Mouse (Mus musculus) Patski (cell line): ENCODE measurements at regions not wholly inside any gene's neighbourhood (a gene's known extent, or its start where the extent isn't known, plus 50 kb on each side); places are given as distances from the start of the nearest gene placed in this dataset.
A peak's percentile ranks its signal among the peaks of the same experiment; 100 is the strongest.

ENCODE experiments used
- ATAC-seq: fragments of 100-300 bp; one replicate; pipeline ENCODE4 v1.8.0; 2021
- CTCF ChIA-PET: fragments of 350-600 bp; sonication (Branson Sonifier 250); formaldehyde crosslinking; loops from one replicate; lab custom pipeline; 2022; ENCODE audit warnings: inconsistent platforms; lab: Charles Lee
- POLR2A ChIA-PET: fragments of 350-600 bp; sonication (Branson Sonifier 250); formaldehyde crosslinking; loops from one replicate; lab custom pipeline; 2022; ENCODE audit warnings: antibody characterized with exemption, inconsistent platforms; lab: Charles Lee
- DNase-seq: peaks from one replicate; pipeline ENCODE4 v3.0.0-alpha.2; 2011; ENCODE audit warnings: low read depth, low spot score
- H3K27me3 ChIP-seq: fragments of 371-371 bp; one replicate; pipeline ENCODE4 v1.5.1; 2021
- CTCF ChIP-seq: fragments of 100-300 bp; IDR thresholded peaks from one replicate; pipeline ENCODE4 v1.5.1; 2021
- in situ Hi-C: fragments of 300-500 bp; cut with MboI; formaldehyde crosslinking; loops from 3 replicates; pipeline ENCODE4 v1.11.1; 2018; ENCODE audit warnings: low pct_unique_long_range_greater_than_20kb, mixed read lengths

GRCm38 (mm10) chr8:115806579-115806978, 99.0 kb upstream of the Maf start:
- no peak for TF ChIP-seq CTCF
- POLR2A ChIA-PET, result no interaction called here
- in situ Hi-C loops, result no loop called here
- no peak for ATAC-seq
- CTCF ChIA-PET, result interaction anchor here (1.4 to 1.9 kb wide), 4 partner anchors 12 to 31 kb away, joined by 3 to 8 read pairs (median 4); no protein-coding TSS in a partner anchor
- no peak for DNase-seq
- no peaks in the 10 kb centered on the region for H3K27me3 ChIP-seq

- TF ChIP-seq CTCF, result no peak
- ATAC-seq (no peak), DNase-seq (no peak)
- POLR2A ChIA-PET, result interaction anchor here (1.2 kb wide), 1 partner anchor 11 kb away, joined by 4 read pairs; no protein-coding TSS in a partner anchor
- no peaks in the 10 kb centered on the region for H3K27me3 ChIP-seq
- in situ Hi-C loops, result no loop called here
- CTCF ChIA-PET, result interaction anchor here (1.1 to 1.9 kb wide), 5 partner anchors 8 to 19 kb away, joined by 3 to 8 read pairs (median 3); no protein-coding TSS in a partner anchor
These were observed 98.5 kb upstream of the Maf start for GRCm38 (mm10) chr8:115806139-115806538.

- ATAC-seq (no peak), DNase-seq (no peak)
- TF ChIP-seq CTCF, result no peak
- H3K27me3 ChIP-seq, result no peaks in the 10 kb centered on the region
- in situ Hi-C loops, result no loop called here
- ChIA-PET CTCF (interaction anchor here (1.2 kb wide), 1 partner anchor 12 kb away, joined by 8 read pairs; no protein-coding TSS in a partner anchor), POLR2A (no interaction called here)
These were observed 86.0 kb upstream of the Maf start for GRCm38 (mm10) chr8:115793587-115793986.

GRCm38 (mm10) chr8:115788421-115788820, 80.8 kb upstream of the Maf start:
- ChIA-PET POLR2A (no interaction called here), CTCF (no interaction called here)

GRCm38 (mm10) chr8:115786185-115786584, 78.6 kb upstream of the Maf start:
- TF ChIP-seq CTCF, result no peak
- CTCF ChIA-PET, result interaction anchor here (1.4 kb wide), 1 partner anchor 20 kb away, joined by 3 read pairs; no protein-coding TSS in a partner anchor
- in situ Hi-C loops, result no loop called here
- H3K27me3 ChIP-seq, result no peaks in the 10 kb centered on the region
- POLR2A ChIA-PET, result no interaction called here
- no peak for DNase-seq
- ATAC-seq, result no peak

More at GRCm38 (mm10) chr8:115788421-115788820, 80.8 kb upstream of the Maf start:
- DNase-seq (no peak), ATAC-seq (no peak)
- no peak for TF ChIP-seq CTCF
- in situ Hi-C loops, result no loop called here
- H3K27me3 ChIP-seq, result no peaks in the 10 kb centered on the region

- in situ Hi-C loops, result no loop called here
- TF ChIP-seq CTCF, result no peak
- H3K27me3 ChIP-seq, result no peaks in the 10 kb centered on the region
- ATAC-seq (no peak), DNase-seq (no peak)
- CTCF ChIA-PET, result no interaction called here
- POLR2A ChIA-PET, result interaction anchor here (0.6 kb wide), 1 partner anchor 641 kb away, joined by 5 read pairs; no protein-coding TSS in a partner anchor
These were observed 78.2 kb upstream of the Maf start for GRCm38 (mm10) chr8:115785769-115786168.

- ChIA-PET POLR2A (no interaction called here), CTCF (no interaction called here)
- DNase-seq (no peak), ATAC-seq (peak; percentile 35)
- no peak for TF ChIP-seq CTCF
- in situ Hi-C loops, result no loop called here
- H3K27me3 ChIP-seq, result no peaks in the 10 kb centered on the region
These were observed 75.8 kb upstream of the Maf start for GRCm38 (mm10) chr8:115783364-115783763.

- H3K27me3 ChIP-seq, result no peaks in the 10 kb centered on the region
- CTCF ChIA-PET, result no interaction called here
- in situ Hi-C loops, result no loop called here
- POLR2A ChIA-PET, result no interaction called here
- ATAC-seq (no peak), DNase-seq (no peak)
- no peak for TF ChIP-seq CTCF
These were observed 70.8 kb upstream of the Maf start for GRCm38 (mm10) chr8:115778433-115778832.

GRCm38 (mm10) chr8:115771060-115771459, 63.5 kb upstream of the Maf start:
- DNase-seq, result peak; percentile 88
- in situ Hi-C loops, result no loop called here
- CTCF ChIA-PET, result interaction anchor here (0.7 to 1.4 kb wide), 2 partner anchors 11 to 19 kb away, joined by 3 read pairs; no protein-coding TSS in a partner anchor

GRCm38 (mm10) chr8:115768631-115769030, 61.0 kb upstream of the Maf start:
- ChIA-PET POLR2A (no interaction called here), CTCF (no interaction called here)
- ATAC-seq (no peak), DNase-seq (no peak)
- no peaks in the 10 kb centered on the region for H3K27me3 ChIP-seq
- TF ChIP-seq CTCF, result no peak
- in situ Hi-C loops, result no loop called here

More at GRCm38 (mm10) chr8:115771060-115771459, 63.5 kb upstream of the Maf start:
- peak; percentile 81 for ATAC-seq
- POLR2A ChIA-PET, result no interaction called here
- H3K27me3 ChIP-seq, result no peaks in the 10 kb centered on the region
- no peak for TF ChIP-seq CTCF

- H3K27me3 ChIP-seq, result no peaks in the 10 kb centered on the region
- peak; percentile 87 for ATAC-seq
- no peak for TF ChIP-seq CTCF
- ChIA-PET POLR2A (no interaction called here), CTCF (interaction anchor here (1.3 to 2.1 kb wide), 3 partner anchors 10 to 56 kb away, joined by 3 to 6 read pairs (median 5); no protein-coding TSS in a partner anchor)
- DNase-seq, result peak; percentile 84
- in situ Hi-C loops, result no loop called here
These were observed 58.8 kb upstream of the Maf start for GRCm38 (mm10) chr8:115766218-115766898.
